Mouse (Mus musculus): Measurements from ENCODE around the gene Gm9112.
A peak's percentile ranks its signal among the peaks of the same experiment; 100 is the strongest.
"Not testable (repeated sequence)": the region's sequence is repeated elsewhere in the genome, so short reads cannot be mapped to it uniquely, and the experiment has no call there.

Gene Gm9112

DNA sequence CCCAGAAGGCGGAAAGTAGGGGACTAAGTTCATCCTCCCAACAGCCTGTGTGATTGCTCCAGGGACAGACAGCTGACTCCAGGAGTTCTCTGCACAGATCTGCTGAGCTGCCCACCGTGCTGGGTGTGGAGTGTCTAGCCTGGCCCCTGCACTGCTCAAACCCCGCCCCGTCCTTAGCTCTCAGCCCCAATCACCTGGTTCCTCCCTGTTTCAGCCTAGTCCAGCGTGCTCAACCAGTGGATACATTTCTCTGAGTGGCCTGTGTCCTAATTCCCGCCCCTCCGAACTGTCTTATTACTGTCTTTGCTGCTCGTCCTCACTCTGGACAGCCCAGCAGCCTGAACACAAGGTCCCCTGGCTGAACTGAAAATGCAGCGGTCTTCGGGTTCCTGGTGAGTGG, at the start of gene Gm9112, which contains the start of gene Dmrtc1b:
Gene Gm9112, minus strand, starts transcription at position 101 of the 400 bp plus-strand sequence.
Gene Dmrtc1b, plus strand, starts transcription at position 331 of the 400 bp plus-strand sequence.
- not testable (repeated sequence) for DNase-seq

GRCm38 (mm10) chrX:102724226-102724625, 16.8 kb upstream of the Gm9112 start:
- DNase-seq, result not testable (repeated sequence)

GRCm38 (mm10) chrX:102700636-102701035, 6.8 kb downstream of the Gm9112 start:
- DNase-seq, result peak; percentile 5

GRCm38 (mm10) chrX:102689252-102689651, 18.2 kb downstream of the Gm9112 start:
- DNase-seq, result peak; percentile 14

- DNase-seq, result not testable (repeated sequence)
Observed at GRCm38 (mm10) chrX:102686872-102687271, 20.6 kb downstream of the Gm9112 start, which contains the start of gene Gm3880. TSS of gene Gm3880 (minus strand) at chrX:102686972.

DNA sequence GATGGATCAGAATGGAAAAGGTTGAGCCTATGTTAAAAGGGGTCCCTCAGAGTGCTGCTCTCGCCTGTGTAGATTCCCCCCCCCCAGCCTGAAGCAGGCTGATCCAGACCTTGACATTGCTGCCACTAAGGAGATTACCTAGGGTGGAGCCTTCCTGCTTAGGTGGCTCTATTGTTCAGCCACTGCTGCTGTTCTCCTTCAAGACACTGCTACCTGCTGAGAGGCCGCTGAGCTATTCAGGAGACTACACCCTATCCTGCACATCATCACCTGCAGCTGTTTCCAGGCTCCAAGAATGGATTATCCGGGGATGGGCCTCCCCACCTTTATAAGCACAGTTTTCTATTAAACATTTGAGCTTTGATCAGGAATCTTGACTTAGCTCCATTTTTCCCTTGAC, 22.7 kb downstream of the Gm9112 start:
- DNase-seq, result not testable (repeated sequence)

DNA sequence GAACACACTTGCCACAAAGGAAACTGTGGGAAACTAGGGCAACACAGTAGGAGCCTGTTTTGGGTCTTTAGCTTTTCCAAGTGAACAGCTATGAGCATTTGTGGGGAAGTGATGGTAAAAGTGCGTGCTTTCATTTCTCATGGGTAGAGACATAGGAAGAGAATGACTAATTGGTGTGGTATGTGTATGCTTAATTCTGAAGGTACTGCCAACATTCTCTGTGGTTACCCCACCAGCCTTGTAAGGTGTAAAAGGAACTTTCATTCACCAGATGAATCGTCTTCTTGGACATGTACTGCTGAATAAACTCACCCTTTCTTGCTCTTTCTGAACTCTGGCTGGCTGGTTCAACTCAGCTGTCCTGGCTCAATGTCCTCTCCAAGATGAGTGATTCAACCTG, 40.8 kb downstream of the Gm9112 start:
- DNase-seq, result no peak

DNA sequence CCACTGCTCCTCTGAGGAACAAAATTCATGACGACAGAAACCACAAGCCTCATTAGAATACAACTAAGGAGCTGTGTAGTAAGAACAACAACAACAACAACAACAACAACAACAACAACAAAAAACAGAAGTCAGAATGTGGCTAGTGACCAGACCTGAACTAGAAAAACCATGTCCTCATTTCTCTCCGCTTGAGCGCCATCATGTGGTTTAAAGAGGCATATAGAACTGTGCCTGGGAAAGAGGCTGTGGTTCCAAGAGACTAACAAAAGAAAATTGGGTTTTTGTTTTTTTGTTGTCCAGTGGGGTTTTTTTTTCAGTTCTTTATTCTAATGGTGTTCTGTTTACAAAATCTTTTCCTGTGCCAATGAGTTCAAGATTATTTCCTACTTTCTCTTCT, 46.7 kb downstream of the Gm9112 start:
- DNase-seq, result peak; percentile 7

Measured in thymus, postnatal 4 days (tissue).